Mouse (Mus musculus): Measurements from ENCODE around the gene Henmt1.

Gene Henmt1

GRCm38 (mm10) chr3:108940996-108941395 lies 1.3 kb downstream of the Henmt1 start:
- no peak for DNase-seq

GRCm38 (mm10) chr3:108957976-108958375 lies 18.3 kb downstream of the Henmt1 start:
- no peak for DNase-seq

- DNase-seq, result no peak
These were observed 20.1 kb downstream of the Henmt1 start for GRCm38 (mm10) chr3:108959680-108960295.

GRCm38 (mm10) chr3:108961226-108961625 lies 21.6 kb downstream of the Henmt1 start:
- DNase-seq, result no peak

GRCm38 (mm10) chr3:108961655-108962054 lies 22.0 kb downstream of the Henmt1 start:
- DNase-seq, result no peak

GRCm38 (mm10) chr3:108963278-108963677 lies 23.6 kb downstream of the Henmt1 start:
- no peak for DNase-seq

- DNase-seq, result no peak
These were observed 24.1 kb downstream of the Henmt1 start for GRCm38 (mm10) chr3:108963776-108964175.

GRCm38 (mm10) chr3:108964361-108965044 lies 24.8 kb downstream of the Henmt1 start:
- DNase-seq, result no peak

GRCm38 (mm10) chr3:108966051-108966450 lies 26.4 kb downstream of the Henmt1 start:
- DNase-seq, result no peak

- no peak for DNase-seq
These were observed 34.4 kb downstream of the Henmt1 start for GRCm38 (mm10) chr3:108973980-108974660.

GRCm38 (mm10) chr3:108974920-108975485 lies 35.3 kb downstream of the Henmt1 start:
- DNase-seq, result no peak

- DNase-seq, result no peak
These were observed 37.8 kb downstream of the Henmt1 start for GRCm38 (mm10) chr3:108977340-108978030.

GRCm38 (mm10) chr3:108981946-108982345 lies 42.3 kb downstream of the Henmt1 start:
- no peak for DNase-seq

GRCm38 (mm10) chr3:108983989-108984388 lies 44.3 kb downstream of the Henmt1 start:
- no peak for DNase-seq

GRCm38 (mm10) chr3:108986534-108986933 lies 46.9 kb downstream of the Henmt1 start:
- no peak for DNase-seq

GRCm38 (mm10) chr3:108987009-108987659 lies 47.5 kb downstream of the Henmt1 start:
- no peak for DNase-seq

GRCm38 (mm10) chr3:108989971-108990548 lies 50.4 kb downstream of the Henmt1 start:
- no peak for DNase-seq

GRCm38 (mm10) chr3:108994477-108994876 lies 54.8 kb downstream of the Henmt1 start:
- DNase-seq, result no peak

GRCm38 (mm10) chr3:108995379-108995778 lies 55.7 kb downstream of the Henmt1 start:
- DNase-seq, result no peak

GRCm38 (mm10) chr3:108997284-108997683 lies 57.6 kb downstream of the Henmt1 start:
- no peak for DNase-seq

GRCm38 (mm10) chr3:108997762-108998161 lies 58.1 kb downstream of the Henmt1 start:
- DNase-seq, result no peak

GRCm38 (mm10) chr3:108999173-108999572 lies 59.5 kb downstream of the Henmt1 start:
- no peak for DNase-seq
